Mouse (Mus musculus) stomach, embryonic 14.5 days (tissue): ENCODE data around the gene Pias3. TPM values are rescaled to one million over a fixed set of nuclear protein-coding genes. Genes with fewer than 3 reads are reported as not detected.
"Not testable (repeated sequence)": the region's sequence is repeated elsewhere in the genome, so short reads cannot be mapped to it uniquely, and the experiment has no call there.

Source experiments
- ATAC-seq: fragments of 200-750 bp; cut with Nextera tagmentation; 2 replicates; pipeline ENCODE4 v1.8.0; 2017; ENCODE audit warnings: low read depth, moderate TSS enrichment; ENCODE audit not compliant: insufficient number of reproducible peaks, insufficient read depth, low FRiP score
- H3K27ac ChIP-seq: fragments of 300-500 bp; sonication (generic); 2 replicates; pipeline ENCODE4 v1.5.1; 2014; ENCODE audit warnings: mild to moderate bottlenecking, low read length, moderate library complexity, mixed read lengths
- H3K27me3 ChIP-seq: fragments of 300-500 bp; sonication (generic); 2 replicates; pipeline ENCODE4 v1.6.1; 2014; ENCODE audit warnings: low read length, control low read depth, mixed read lengths; ENCODE audit not compliant: control insufficient read depth, insufficient read depth
- H3K36me3 ChIP-seq: fragments of 300-500 bp; sonication (generic); 2 replicates; pipeline ENCODE4 v1.6.1; 2014; ENCODE audit warnings: mild to moderate bottlenecking, control low read depth, low read length, moderate library complexity, mixed read lengths; ENCODE audit not compliant: control insufficient read depth, insufficient read depth
- H3K4me1 ChIP-seq: fragments of 300-500 bp; sonication (generic); 2 replicates; pipeline ENCODE4 v1.6.1; 2014; ENCODE audit warnings: low read length, control low read depth, mixed read lengths; ENCODE audit not compliant: control insufficient read depth, insufficient read depth
- H3K4me2 ChIP-seq: fragments of 300-500 bp; sonication (generic); replicated peaks from 2 replicates; pipeline ENCODE4 v1.6.1; 2014; ENCODE audit warnings: low read depth, low read length, control low read depth
- H3K4me3 ChIP-seq: fragments of 300-500 bp; sonication (generic); 2 replicates; pipeline ENCODE4 v1.5.1; 2014; ENCODE audit warnings: low read depth, low read length, control low read depth
- H3K9ac ChIP-seq: fragments of 300-500 bp; sonication (generic); replicated peaks from 2 replicates; pipeline ENCODE4 v1.6.1; 2014; ENCODE audit warnings: low read depth, mild to moderate bottlenecking, control low read depth, low read length, moderate library complexity, mixed read lengths
- H3K9me3 ChIP-seq: fragments of 300-500 bp; sonication (generic); 2 replicates; pipeline ENCODE4 v1.6.1; 2016; ENCODE audit warnings: low read depth, low read length, control low read depth; ENCODE audit not compliant: control insufficient read depth
- WGBS: fragments of 180-500 bp; shearing (Covaris S2); extraction: QIAGEN DNeasy Blood & Tissue Kit; methylation state at CpG from one replicate; pipeline ENCODE4 v1.1.7; 2014; 5-methylcytosine and 5-hydroxymethylcytosine counted together
- polyA plus RNA-seq: library from polyadenylated mRNA; unstranded; fragments of >200 nt; fragmentation: Nextera tagmentation; extraction: Ambion mirVana; gene quantifications from 2 replicates; pipeline ENCODE4 v1.2.1, GENCODE M21; 2014

Gene Pias3
- polyA plus RNA-seq, 1 experiment from 2014 or later = 59.4 TPM

DNA sequence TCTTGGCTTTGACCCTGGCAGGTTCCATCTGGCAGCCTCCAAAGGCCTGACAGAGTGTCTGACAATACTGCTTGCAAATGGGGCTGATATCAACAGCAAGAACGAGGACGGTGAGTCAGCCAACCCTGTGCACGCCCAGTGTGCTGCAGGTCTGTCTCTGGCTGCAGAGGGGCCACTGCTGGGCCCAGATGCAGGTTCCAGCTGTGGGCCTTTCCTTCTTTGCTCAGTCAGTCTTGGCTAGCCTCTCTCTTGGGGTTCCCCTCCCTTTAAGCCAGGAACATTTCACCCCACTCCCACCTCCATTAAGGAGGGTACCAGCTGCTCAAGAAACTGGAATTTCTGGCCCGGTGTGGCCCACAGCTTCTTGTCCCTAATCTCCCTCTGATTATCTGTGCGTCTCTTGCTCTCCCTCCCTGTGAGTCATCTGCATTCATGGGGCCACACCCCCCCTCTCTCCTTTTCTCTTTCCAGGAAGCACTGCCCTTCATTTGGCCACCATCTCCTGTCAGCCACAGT, 17.0 kb upstream of the Pias3 start:
- peak overlapping the region; percentile 21; the same call in 1 of the 2 replicates for H3K27ac ChIP-seq
- H3K9ac ChIP-seq = peak overlapping the region; percentile 10; the same call in 1 of the 2 replicates
- no peaks in the 10 kb centered on the region for H3K36me3 ChIP-seq
- no peaks in the 10 kb centered on the region for H3K27me3 ChIP-seq
- H3K9me3 ChIP-seq = no peaks in the 10 kb centered on the region
- peak; percentile 19; the same call in 1 of the 2 replicates for ATAC-seq
- H3K4me2 ChIP-seq = no peak overlapping the region
- 23% methylated on average over 5 of the region's 5 CpGs for whole genome bisulfite sequencing
- 0 out of 2 replicates have a peak, but pooled peaks cover 4% of the 10 kb centered on the region for H3K4me1 ChIP-seq
- no peak overlapping the region for H3K4me3 ChIP-seq

DNA sequence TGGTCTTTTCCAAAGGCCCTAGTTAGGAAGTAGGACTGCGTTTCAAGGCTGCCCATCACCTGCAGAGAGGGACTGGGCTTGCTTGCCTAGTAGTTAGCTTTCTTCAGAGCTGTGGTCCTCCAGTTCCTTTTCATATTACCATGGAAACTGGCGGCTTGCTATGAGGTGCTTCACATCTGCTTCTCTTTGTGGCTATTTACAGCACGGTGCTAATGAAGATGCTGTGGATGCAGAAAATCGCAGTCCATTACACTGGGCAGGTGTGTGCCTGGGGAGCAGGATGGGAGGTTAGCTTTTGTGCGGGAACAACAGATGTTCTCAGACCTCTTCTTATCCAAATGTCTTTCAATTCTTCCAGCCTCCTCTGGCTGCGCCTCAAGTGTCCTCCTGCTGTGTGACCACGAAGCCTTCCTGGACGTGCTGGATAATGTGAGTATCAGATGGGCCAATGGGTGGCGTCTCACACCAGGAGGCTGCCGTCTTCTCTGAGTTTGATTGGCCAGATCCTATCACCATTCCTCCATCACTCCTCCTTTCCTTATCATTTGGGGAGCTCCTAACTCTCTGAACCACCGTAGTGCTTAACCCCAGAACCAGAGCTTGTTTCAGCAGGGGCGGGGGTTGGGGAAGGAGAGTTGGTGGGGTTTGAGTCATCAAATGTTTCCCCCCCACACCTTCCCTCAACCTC, 15.8 kb upstream of the Pias3 start:
- Histone ChIP-seq H3K27ac (no peak overlapping the region), H3K9ac (no peak overlapping the region), H3K4me1 (no peaks in the 10 kb centered on the region), H3K36me3 (no peaks in the 10 kb centered on the region), H3K9me3 (no peaks in the 10 kb centered on the region), H3K4me3 (no peak overlapping the region), H3K4me2 (no peak overlapping the region), H3K27me3 (no peaks in the 10 kb centered on the region)
- 29% methylated on average over 12 of the region's 12 CpGs for WGBS
- ATAC-seq = no peak

DNA sequence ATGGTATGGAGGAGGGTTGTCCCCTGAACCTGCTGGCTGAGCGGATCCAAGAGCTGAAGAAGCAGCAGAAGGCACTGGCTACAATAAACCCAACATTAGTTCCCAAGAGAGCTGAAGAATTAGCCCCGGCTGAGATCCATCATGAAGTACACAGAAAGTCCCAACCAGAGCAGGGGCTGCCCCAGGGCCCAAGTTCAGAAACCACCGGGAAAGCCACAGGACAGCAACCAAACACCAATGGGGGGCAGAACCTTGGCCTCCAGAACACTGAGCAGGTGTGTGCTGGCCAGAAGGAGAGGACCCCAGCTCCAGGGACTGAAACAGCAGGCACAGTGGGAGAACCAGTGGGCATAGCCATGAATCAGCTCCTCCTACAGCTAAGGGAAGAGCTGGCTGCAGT, 12.7 kb upstream of the Pias3 start:
- Histone ChIP-seq H3K9ac (no peak overlapping the region), H3K9me3 (no peaks in the 10 kb centered on the region), H3K27ac (no peak overlapping the region), H3K36me3 (no peaks in the 10 kb centered on the region), H3K4me2 (no peak overlapping the region), H3K4me3 (no peak overlapping the region), H3K27me3 (no peaks in the 10 kb centered on the region), H3K4me1 (no peaks in the 10 kb centered on the region)
- 94% methylated on average over 3 of the region's 3 CpGs for WGBS
- ATAC-seq = no peak

DNA sequence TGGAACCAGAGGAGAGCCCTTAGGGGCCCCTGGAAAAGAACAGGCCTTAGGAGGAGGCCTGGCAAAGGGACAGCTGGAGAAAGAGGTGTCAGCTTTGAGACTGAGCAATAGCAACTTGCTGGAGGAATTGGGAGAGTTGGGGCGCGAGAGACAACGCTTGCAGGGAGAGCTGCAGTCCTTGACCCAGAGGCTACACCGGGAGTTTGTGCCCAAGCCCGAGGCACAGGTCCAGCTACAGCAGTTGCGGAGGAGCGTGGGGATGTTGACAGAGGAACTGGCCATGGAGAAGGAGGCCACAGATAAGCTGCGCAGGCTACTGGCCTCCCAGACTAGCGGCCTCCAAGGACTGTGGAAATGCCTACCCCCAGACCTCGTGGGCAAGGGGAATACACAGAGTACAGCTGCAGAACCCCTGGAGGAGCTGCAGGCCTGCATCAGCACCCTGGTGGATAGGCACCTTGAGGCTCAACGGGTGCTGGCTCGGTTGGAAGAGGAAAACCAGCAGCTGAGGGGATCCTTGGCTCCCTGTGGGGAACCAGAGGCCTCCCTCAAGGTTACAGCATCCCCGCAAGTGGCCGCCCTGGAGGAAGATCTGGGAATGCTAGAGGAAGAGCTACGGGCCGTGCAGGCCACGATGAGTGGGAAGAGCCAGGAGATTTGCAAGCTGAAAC, 11.9 kb upstream of the Pias3 start:
- Histone ChIP-seq H3K4me1 (no peaks in the 10 kb centered on the region), H3K27ac (no peak overlapping the region), H3K4me2 (peak overlapping the region; percentile 38), H3K9ac (no peak overlapping the region), H3K9me3 (no peaks in the 10 kb centered on the region), H3K27me3 (no peaks in the 10 kb centered on the region), H3K4me3 (peak overlapping the region; percentile 10; the same call in 1 of the 2 replicates), H3K36me3 (no peaks in the 10 kb centered on the region)
- WGBS = 45% methylated on average over 17 of the region's 17 CpGs
- ATAC-seq = no peak

DNA sequence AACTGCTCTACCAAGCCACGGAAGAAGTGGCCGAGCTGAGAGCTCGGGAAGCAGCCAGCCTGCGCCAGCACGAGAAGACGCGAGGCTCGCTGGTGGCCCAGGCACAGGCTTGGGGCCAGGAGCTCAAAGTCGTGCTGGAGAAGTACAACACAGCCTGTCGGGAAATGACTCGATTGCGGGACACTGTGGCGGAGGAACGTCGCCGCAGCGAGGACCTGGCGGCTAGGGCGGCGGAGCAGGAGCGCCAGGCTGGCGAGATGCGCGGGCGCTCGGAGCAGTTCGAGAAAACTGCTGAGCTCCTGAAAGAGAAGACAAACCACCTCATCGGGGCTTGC, 11.4 kb upstream of the Pias3 start:
- Histone ChIP-seq H3K9me3 (no peaks in the 10 kb centered on the region), H3K9ac (0 out of 2 replicates have a peak overlapping the region, but pooled peaks have one; percentile 2), H3K36me3 (no peaks in the 10 kb centered on the region), H3K27me3 (no peaks in the 10 kb centered on the region), H3K4me3 (peak overlapping the region; percentile 10; the same call in 1 of the 2 replicates), H3K27ac (no peak overlapping the region), H3K4me2 (peak overlapping the region; percentile 38), H3K4me1 (no peaks in the 10 kb centered on the region)
- no peak for ATAC-seq
- WGBS = 22% methylated on average over 28 of the region's 28 CpGs

DNA sequence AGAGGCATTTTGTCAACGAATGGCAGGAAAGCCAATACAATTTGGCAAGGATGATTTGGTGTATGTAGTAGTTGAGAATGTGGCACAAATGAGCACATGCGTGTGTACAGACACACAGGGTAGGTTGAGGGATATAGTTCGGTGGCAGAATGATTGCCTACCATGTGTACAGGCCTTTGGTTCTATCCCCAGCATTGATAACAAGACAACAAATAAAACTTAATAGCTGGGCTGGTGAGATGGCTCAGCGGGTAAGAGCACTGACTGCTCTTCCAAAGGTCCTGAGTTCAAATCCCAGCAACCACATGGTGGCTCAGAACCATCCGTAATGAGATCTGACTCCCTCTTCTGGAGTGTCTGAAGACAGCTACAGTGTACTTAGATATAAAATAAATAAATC, 10.1 kb upstream of the Pias3 start:
- H3K4me3 ChIP-seq, H3K9me3 ChIP-seq, H3K27ac ChIP-seq, H3K4me1 ChIP-seq, H3K4me2 ChIP-seq, H3K9ac ChIP-seq, H3K27me3 ChIP-seq, H3K36me3 ChIP-seq, ATAC-seq: not testable (repeated sequence)
- 93% methylated on average over 5 of the region's 5 CpGs for WGBS

DNA sequence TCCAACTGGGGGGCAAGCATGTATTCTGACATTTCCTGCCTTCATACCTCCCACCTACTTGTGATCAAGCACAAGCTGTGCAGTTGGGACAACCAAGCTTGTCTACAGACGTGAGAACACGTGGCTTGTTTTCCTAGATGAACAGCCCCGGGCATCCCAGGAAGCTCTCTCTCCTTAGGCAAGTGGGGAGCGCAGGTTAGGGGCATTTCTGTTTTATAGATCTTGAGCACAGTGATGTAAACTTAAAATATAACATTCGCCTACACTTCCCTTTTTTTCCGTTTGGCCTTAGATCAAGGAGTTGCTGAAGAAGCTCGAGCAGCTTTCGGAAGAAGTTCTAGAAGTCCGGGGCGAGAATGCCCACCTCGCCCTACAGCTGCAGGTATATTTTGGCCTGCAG, 7.3 kb upstream of the Pias3 start:
- no peak overlapping the region for H3K9ac ChIP-seq
- ATAC-seq = no peak
- H3K4me2 ChIP-seq = no peak overlapping the region
- H3K9me3 ChIP-seq = no peaks in the 10 kb centered on the region
- no peaks in the 10 kb centered on the region for H3K27me3 ChIP-seq
- no peak overlapping the region for H3K4me3 ChIP-seq
- no peak overlapping the region for H3K27ac ChIP-seq
- whole genome bisulfite sequencing = 74% methylated on average over 11 of the region's 11 CpGs
- no peaks in the 10 kb centered on the region for H3K4me1 ChIP-seq
- H3K36me3 ChIP-seq = no peaks in the 10 kb centered on the region

DNA sequence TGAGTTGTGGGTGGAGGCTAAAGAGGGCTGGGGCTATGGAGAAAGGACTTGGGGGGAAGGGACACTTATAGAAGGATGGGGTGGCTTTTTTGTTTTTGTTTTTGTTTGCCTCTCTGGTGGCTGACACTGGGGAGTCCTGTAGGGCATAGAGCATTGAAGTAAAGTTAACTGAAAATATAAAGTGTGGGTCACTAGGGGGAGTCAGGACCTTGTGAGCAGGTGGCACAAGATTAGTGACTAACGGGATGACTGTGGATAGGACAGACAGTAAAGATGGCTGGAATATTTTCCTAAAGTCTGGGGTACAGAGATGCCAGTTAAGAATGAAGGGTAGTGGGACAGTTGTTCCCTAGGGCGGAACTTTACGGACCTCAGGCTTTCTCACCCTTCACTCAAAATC, 5.9 kb upstream of the Pias3 start:
- ATAC-seq = no peak
- Histone ChIP-seq H3K36me3 (no peaks in the 10 kb centered on the region), H3K4me1 (no peaks in the 10 kb centered on the region), H3K27ac (no peak overlapping the region), H3K9me3 (no peaks in the 10 kb centered on the region), H3K27me3 (no peaks in the 10 kb centered on the region), H3K4me3 (no peak overlapping the region), H3K4me2 (no peak overlapping the region), H3K9ac (no peak overlapping the region)
- 58% methylated on average over 3 of the region's 3 CpGs for WGBS
